Mouse (Mus musculus): ENCODE results near the gene Otulin.

The Otulin gene

DNA sequence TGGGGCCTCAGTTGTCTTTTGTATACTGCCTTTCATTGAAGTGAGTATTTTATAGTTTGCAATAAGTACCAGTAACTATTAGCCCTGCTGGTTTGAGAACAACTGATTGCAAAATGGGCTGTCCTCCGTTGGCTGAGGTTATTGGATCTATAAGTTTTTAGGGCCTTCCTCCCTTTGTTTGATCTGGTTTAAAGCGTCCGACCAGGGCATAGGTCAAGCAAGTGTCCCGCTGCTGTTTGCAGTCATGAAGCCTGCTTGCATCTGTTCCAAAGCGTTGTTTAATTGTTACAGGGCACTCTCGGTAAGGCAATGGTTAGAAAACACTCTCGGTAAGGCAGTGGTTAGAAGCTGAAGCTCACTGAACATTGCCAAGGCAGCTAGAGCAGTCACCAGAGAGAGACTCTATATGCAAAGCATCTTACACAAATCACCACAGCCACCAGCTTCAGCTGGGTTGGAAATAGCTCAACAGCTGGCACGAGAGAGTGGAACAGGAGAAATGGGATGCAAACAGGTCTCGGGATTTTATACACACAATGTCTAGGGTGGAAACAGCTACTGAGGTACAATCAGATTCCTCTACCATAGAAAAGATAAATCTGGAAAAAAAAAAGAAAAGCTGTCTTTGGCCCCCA lies 80.0 kb downstream of the Otulin start:
- no peak for DNase-seq (ENCODE audit: low spot score)

DNA sequence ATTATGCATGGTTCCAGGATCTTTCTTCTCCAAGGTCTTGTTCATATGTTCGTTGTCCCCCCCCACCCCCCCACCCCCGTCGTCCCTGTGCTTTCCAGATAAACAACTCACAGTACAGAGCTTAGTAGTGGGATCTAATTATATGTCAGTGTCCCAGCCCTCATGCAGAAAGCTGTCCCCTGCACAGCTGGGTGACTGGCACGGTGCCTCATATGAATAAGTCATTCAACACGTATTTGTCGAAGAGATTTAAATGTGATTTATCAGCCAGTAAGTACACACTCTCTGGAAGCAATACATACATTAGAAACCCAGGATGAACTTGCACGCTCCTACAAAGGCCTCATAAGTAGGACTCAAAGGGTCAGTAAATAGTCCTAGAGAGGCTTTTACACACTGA lies 80.6 kb downstream of the Otulin start:
- no peak for DNase-seq (ENCODE audit: low spot score)

DNA sequence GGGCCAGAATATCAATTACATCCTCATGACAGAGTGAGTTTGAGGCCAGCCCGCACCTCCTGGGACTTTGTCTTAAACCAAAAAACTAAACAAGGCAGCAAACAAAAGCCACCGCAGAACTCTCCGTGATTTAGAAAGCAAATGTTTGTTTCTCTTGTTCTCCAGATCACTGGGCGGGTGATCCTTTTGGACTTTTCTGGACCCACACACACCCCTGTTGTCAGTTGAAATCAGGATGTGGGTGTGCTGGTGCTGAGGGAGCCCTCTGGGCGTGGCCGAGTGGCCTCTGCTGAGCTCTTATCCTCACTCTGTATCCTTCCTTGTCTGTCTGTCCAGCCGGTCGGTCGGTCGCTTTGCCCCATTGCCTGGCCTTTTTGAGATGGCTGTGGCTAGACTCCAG lies 81.4 kb downstream of the Otulin start:
- DNase-seq (ENCODE audit: low spot score), result no peak

DNA sequence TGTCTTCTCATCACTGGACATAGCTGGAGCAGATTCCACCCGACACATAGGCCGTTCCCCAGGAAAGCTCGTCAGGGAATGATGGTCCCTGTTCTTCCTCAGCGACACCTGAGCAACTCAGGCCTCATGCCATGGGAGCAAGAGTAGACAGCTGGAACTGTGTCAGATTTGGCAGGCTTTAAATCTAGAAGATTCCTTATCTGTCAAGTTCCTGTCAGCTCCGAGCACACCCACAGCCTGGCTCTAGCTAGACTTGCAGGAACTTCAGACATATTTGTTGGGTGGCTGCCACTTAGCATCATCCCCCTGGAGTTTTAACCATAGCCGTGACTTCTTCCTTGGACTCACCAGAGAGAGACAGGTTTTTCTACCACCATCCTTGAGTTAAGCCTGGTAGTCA lies 82.4 kb downstream of the Otulin start:
- DNase-seq (ENCODE audit: low spot score), result no peak

DNA sequence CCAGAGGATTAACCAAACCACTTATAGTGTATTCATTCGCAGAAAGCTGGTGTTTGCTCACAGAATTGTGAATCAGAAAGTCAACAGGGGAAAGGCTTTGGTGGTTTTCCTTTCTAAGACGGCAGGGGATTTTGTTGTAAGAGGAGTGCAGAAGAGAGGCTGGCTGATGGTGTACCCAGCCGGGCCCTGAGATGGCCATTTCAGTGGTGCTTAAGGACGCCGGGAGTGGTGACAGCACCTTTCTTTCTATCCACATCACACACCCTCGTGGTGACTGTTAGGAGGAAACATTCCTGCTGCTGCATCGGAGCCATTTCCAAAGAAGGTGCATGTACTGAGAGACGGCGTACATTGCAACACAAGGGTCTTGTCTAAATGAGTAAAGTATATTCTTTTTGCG lies 85.3 kb downstream of the Otulin start:
- no peak for DNase-seq (ENCODE audit: low spot score)

DNA sequence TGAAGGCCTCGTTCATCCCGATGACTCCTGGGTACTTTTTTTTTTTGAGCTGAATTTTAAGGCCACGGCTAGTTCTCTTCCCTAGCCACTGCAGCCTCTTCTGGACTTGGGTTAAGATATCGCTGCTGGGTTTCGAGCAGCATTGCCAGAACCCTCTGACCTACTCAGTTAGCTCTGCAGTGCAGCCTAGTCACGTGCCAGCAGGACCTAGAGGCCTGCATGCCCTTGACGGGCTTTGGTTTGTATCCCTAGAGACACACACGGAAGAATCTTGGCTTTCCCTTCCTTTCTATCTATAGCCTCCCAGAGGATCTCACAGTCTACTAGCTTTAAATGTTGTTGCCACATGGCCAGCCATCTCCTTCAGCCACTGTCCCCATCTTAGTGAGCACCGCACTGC lies 90.7 kb downstream of the Otulin start:
- no peak for DNase-seq (ENCODE audit: low spot score)

DNA sequence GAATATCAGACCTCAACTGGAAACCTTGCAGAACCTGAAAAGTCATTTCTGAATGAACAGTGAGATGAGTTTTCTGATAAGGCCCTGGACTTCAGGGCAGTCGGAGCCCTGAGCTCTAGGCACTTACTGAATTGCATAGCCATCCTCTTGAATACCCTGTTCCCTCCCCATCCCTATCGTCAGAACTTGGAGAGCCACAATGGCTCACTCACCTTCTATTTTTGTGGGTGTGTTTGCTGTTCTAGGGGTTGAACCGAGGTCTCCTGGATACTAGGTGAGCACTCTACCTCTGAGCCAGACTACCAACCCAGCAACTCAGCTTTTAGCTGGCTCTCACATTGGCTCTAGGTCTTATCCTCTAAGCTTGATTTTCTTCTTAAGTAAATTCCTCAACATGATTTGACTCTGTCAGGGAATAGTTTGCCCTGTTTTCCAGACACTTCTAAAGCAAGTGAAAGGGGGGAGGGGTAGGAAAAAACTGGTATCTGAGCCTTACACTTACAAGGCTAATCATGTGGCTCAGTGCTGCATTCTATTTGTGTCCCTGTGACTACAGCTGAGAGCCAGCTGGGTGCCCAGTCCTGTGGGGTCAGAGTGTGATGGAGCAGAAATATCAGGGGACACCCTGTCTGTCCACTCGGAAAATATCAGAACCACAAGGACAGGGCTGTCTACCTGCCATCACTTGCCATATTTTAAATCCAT lies 92.8 kb downstream of the Otulin start:
- no peak for DNase-seq (ENCODE audit: low spot score)

DNA sequence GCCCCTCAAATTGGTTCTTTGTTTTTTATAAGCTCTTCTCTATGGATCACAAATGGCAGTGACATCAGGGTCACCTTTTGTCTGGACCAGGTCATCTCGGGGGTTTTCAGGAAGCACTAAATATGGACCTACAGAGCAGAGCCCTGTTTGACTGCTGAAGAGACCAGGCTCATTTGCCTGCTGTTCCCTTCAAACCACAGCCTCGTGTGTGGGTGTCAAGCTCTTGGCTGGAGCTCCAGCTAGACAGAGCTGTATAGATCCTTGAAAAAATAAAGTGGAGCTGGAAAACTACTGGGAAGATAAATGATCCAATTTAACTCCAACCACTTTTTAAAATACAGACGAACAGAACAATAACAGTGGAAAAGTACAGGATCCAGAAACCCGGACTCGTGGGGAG lies 93.7 kb downstream of the Otulin start:
- DNase-seq (ENCODE audit: low spot score), result no peak

DNA sequence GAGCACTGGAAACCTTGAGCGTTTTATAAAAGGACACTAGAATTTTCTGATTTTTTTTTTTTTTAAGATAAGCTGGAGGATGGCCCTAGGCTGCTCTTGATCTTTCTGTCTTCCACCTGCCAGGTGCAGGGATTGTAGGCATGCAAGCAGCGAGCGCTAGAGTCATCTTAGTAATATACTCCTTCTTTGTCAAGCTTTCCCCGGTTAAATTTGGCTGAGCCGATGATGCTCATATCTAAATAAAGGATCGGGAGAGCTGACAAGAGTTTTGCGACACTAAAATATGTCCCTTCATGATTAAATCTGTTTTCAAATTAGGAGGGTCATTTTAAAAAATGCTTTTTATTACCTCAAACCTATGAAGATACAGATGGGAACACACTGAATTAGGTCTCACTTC lies 94.3 kb downstream of the Otulin start:
- no peak for DNase-seq (ENCODE audit: low spot score)

DNA sequence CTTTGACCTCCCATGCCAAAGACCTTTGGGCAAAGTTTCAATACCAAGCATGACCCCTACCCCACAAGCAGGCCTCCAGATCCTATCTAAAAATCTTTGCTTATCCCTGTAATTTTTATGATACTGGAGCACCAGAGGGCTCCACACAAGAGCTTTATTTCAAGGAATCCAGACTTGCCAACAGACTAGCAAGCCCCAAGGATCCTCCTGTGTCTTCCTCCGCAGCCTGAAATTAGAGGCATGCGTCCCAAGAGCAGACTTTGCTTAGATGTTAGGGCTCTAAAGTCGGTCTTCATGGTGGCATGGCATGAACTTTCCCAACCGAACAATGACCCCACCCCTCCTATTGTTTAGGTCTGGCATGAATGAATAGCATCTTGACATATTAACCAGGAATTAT lies 94.8 kb downstream of the Otulin start:
- DNase-seq (ENCODE audit: low spot score), result no peak

DNA sequence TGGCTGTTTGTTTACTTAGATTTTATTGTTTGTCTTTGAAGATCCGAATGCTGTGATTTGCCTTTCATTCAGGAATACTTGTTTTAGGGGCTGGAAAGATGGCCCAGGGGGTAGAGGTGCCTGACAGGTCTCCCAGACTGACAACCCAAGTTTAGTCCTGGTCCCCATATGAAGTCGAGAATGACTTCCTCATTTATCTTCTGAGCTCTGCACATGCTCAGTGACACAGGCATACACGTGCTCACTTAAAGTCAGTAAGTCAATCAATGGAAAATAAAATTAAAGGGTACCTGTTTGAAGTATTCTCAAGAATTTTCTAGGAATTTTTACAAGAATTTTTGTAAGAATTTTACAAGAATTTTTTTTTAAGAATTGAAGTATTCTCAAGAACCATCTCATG lies 97.5 kb downstream of the Otulin start:
- DNase-seq (ENCODE audit: low spot score), result no peak

DNA sequence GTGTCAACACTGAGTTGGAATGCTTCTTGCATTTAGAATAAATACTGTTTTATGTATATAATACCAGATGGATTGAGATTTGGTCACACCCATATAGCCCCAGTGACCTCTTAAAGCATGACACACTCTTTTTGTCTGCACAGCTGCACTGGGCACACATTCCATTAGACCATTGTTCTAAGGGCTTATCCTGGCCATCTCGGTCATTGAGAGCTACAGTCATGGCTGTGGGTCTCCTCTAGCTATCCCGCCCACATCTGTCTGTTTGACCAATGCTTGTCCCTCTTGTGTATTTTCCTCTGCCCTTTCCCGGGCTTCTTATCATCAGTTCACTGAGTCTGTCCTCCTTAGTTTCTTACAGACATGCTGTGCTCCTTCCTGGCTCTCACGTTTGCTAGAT lies 100.5 kb downstream of the Otulin start:
- DNase-seq (ENCODE audit: low spot score), result no peak

DNA sequence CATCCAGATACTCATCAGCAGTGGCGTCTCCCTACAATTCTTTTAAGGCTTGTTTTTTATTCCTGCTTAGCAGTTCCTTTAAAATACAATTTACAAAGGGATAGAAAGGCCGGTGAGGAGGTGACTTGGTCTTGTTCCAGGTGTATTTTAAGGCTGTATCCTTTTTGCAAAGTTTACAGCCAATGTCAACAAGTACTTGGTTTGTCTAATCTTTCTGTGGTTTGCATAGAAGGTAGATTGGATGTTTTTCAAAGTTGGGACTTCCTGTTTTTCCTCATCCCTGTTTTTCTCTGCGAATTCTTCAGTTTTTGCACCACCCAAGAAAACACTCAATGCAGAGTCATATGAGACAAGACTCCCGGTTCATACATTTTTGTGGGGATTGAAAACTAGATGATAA lies 101.6 kb downstream of the Otulin start:
- DNase-seq (ENCODE audit: low spot score), result no peak

DNA sequence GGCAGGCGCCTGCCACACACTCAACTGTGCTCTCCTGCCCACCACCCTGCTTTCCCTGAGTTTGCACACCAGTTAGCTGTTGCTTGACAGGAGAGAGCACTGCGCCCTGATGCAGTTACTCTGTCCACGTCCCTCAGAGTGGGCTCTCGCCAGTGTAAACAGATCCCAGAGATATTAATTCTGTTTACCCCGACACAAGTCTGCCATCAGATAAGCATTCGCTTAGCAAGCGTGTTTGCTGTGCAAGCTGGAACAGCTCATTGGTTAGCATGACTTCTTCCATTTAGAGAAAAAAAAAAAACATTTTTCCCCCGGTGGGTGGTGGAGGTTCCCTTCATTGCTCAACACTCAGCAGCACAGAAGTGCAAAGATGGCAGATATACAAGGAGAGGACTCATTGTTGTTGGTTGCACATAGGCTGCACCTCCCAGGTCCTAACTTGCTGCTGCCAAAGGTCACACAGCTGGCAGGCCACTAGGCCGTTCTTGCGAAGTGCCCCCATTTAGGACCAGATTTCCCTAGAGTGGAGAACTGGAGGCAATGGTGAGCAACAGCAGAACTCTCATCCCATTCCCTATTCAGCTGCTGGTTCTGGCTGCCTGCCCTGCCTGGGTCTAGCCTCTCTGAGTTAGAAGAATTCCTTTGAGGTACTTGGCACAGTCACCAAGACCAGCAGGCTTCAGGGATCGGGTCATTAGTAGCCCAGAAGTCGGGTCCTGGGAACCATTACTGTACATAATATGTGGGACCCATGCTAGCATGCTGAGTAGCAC lies 105.1 kb downstream of the Otulin start:
- no peak for DNase-seq (ENCODE audit: low spot score)

DNA sequence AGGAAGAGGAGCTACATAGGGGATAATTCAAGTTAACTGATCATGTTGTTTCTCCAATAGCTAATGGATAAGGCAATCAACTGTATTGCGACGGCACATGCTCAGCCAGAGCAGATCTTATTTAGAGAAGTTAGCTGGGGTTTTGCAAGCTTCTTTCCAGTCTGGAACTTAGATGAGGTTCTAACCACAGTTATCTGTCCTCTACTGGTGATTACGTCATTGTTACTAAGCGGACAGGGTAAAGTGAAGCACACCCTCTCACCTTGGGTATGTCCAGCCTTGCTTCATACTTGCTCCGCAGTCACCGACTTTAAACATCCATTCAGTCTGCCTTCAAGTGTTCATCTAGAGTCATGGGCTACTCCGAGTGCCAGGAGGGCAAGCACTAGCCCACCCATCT lies 110.6 kb downstream of the Otulin start:
- no peak for DNase-seq (ENCODE audit: low spot score)

DNA sequence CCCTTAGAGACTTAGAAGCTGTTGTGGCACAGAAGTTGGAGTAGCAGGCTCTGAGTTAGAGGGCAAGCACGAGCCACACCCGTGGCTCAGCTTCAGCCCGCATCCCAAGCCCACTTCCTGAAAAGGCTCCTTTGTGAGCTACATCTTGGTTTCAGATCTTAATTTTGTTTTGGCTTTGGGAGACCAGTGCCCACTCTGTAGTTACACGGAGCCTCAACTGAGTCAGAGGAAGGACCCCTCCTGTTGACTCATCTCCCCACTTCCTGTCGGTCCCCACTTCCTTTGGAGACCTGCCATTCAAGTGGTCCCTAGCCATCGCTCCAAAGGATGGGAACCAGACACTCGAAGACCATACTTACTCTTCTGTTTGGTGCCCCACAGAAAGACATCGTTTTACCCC lies 112.5 kb downstream of the Otulin start:
- DNase-seq (ENCODE audit: low spot score), result no peak

DNA sequence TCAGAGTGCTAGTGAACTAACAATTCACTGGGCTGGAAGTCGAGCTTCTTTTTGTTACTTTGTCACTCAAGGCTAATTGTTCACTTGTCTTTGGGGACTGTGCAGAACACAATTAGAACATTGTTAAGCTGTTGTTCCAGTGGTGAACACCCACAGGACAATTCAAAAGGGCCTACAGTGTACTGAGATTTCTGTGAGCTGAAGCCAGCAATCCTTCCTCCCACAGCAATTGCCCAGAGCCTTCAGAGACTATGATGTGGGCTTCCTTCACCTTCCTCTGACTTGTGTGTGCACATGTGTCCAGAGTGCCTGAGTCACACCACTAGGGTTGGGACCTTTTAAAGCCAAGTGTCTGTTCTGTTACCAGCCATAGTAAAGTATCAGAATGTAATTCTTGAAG lies 113.6 kb downstream of the Otulin start:
- no peak for DNase-seq (ENCODE audit: low spot score)

DNA sequence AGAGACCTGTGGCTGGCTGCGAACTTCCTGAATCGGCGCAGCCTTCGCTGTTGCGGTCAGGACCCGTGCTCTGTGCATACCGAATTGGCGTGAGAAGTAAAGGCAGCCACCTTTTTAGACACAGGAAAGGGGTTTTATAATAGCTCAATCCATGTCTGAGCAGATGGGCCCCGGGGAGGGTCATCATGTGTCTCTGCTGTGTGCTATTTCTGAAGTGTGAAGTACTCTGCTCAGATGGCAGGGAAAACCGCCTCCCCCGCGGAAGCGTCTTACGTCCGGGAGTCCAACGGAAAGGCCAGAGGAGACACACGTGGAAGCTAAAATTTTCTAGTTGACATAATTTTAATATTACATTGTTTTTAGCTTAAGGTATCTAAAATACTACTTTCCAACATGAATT lies 121.5 kb downstream of the Otulin start:
- DNase-seq (ENCODE audit: low spot score), result no peak

DNA sequence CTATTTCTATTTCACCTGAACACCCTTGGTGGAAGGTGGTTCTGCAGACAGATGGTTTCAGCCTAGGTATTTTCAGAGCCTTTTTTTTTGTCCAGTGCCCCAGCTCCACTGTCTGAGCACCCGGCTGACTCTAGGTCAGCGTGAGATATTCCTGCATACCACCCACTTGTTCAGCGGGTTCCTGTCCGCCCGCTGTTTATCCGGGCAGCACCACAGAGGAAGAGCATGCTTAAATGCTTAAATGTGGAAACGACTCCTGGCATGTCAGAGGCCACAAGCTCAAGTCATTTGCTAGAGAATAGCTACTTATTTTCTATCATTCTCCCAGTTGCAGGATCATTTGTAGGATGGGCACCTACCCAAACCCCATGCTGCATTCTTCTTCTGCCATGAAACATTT lies 122.3 kb downstream of the Otulin start:
- no peak for DNase-seq (ENCODE audit: low spot score)

DNA sequence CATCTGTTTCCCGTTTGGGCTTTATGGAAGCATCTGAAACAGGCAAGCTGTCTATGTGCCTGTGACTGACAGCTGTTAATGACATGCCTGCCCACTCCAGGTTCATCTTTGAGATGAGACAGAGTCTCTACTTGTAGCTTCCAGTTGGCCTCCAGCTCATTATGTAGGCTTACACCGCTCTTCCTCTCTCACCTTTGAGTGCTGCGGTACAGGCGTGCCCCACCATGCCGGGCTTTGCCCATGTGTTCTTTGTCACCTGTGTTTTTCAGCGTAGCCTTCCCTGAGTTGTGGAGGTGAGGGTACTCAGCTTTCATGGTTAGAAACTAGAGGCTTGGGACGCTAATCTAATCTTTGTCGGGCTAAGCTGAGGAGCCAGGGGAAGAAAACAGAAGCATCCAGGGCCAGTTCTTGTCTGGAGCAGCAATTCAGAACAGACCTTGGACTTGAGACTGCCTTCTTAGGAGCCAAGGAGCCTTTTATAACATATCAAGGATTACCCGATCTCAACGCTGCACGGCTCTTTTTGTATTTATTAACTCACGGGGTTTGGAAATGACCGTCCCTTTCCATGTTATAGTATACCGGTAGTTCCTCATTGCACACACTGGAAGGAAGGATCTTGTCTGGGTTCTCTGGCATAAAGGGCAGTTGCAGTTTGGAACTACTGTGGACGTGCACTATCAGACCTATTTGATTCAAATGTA lies 123.4 kb downstream of the Otulin start:
- DNase-seq (ENCODE audit: low spot score), result no peak

DNA sequence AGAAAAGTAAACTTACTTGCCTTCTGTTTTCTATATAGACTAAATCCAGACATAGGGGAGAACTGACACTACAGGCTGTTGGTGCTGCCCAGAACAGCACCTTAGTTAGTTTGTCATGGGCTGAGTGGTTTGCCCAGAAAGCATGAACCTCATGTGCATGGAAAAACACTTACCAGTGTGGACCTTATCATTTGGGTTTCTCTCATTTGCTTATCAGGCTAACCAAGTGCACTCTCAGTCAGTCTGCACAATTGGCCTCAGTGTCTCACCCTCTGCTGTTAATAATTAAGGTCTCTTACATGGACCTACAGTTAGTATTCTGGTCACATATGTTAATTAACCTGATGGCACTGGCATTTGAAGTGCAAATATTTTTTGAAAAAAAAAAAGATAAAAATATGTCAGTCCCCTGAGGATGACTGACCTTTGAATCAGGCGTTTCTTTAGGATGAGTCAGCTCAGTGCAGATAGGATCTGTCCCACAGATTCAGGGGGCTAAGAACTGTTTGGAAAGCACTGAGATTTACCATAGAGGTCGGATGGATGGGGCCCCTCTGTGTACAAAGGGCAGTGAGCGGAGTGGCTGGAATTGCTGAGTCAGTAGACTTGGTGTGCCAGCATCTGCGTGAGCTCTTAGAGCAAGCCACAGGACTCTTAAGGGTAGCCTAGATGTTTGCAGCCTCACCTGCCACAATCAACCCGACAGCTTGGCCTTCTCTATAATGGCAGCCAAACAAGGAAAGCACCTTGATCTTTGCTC lies 124.2 kb downstream of the Otulin start:
- no peak for DNase-seq (ENCODE audit: low spot score)

Data from c-Kit-positive CD71-positive TER-119-positive erythroid progenitor cells, embryonic 14.5 days (primary cell).